Comparison of ENCODE assay signal across 10 mouse cellular contexts in the genomic region with DNA sequence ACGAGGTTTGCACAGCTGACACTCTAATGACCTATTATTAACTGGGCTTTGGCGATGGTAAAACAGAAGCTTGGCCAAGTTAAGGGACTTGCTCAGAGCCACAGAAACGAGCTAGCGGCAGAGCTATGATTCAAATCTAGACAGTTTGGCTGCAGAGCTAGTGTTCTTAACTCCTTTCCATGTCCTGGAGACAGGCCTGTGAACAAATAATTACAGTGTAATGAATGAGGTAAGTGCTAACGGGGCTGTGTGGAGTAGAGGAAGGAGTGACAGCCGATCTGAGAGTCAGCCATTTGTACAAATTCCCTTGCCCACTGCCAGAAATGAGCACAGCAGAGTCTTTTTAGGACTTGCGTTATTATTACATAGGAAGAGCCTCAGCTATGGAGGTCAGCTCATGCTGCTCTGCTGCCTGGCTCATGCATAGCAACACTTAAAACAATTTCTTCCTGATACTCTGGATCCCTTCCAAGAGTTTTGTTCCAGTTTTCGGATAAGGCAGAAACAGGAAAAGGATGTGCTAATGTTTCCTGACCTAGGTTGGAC. TPM values are rescaled to one million over a fixed set of nuclear protein-coding genes. Genes with fewer than 3 reads are reported as not detected.
DNase-seq lines count a peak whose midpoint lies in the region; ATAC-seq lines count a peak whose summit lies in the region.
"Had no signal": no experiment of that assay in that cellular context is flagged by ENCODE, and none has a peak within 500 bp of the region (broad histone marks: within the 10 kb centered on the region; RNA-seq: fewer than 3 reads in every experiment).

No protein-coding gene starts in this region.

- 0 out of 2 replicates have a peak overlapping the region, but pooled peaks have one; percentile 13 for H3K27ac ChIP-seq in neural tube, embryonic 13.5 days (replicated peaks)
- H3K27ac ChIP-seq in heart, embryonic 13.5 days (replicated peaks) = peak overlapping the region; percentile 77
- H3K27ac ChIP-seq in stomach, embryonic 15.5 days = peak overlapping the region; percentile 23
- no peak overlapping the region for H3K27ac ChIP-seq in neural tube, embryonic 15.5 days (replicated peaks)
- H3K27ac ChIP-seq: embryonic facial prominence, embryonic 13.5 days; neural tube, embryonic 12.5 days had no signal

- no peak overlapping the region for H3K4me2 ChIP-seq in neural tube, embryonic 13.5 days
- no peak overlapping the region for H3K4me2 ChIP-seq in heart, embryonic 13.5 days
- H3K4me2 ChIP-seq in stomach, embryonic 15.5 days = no peak overlapping the region
- no peak overlapping the region for H3K4me2 ChIP-seq in neural tube, embryonic 15.5 days
- H3K4me2 ChIP-seq: embryonic facial prominence, embryonic 13.5 days; neural tube, embryonic 12.5 days had no signal

- no peaks in the 10 kb centered on the region for H3K9me3 ChIP-seq in neural tube, embryonic 13.5 days
- no peaks in the 10 kb centered on the region for H3K9me3 ChIP-seq in heart, embryonic 13.5 days
- H3K9me3 ChIP-seq in stomach, embryonic 15.5 days = no peaks in the 10 kb centered on the region
- no peaks in the 10 kb centered on the region; the same call in 1 of the 2 replicates for H3K9me3 ChIP-seq in neural tube, embryonic 15.5 days (replicated peaks)
- H3K9me3 ChIP-seq: embryonic facial prominence, embryonic 13.5 days; neural tube, embryonic 12.5 days had no signal

- H3K9ac ChIP-seq in neural tube, embryonic 13.5 days = no peak overlapping the region
- no peak overlapping the region for H3K9ac ChIP-seq in heart, embryonic 13.5 days
- H3K9ac ChIP-seq in stomach, embryonic 15.5 days = no peak overlapping the region
- no peak overlapping the region for H3K9ac ChIP-seq in neural tube, embryonic 15.5 days (replicated peaks)
- H3K9ac ChIP-seq: embryonic facial prominence, embryonic 13.5 days; neural tube, embryonic 12.5 days had no signal

- no peak for ATAC-seq in neural tube, embryonic 13.5 days (ENCODE audit: low read depth)
- ATAC-seq in heart, embryonic 13.5 days (ENCODE audit: extremely low read depth, insufficient number of reproducible peaks, low FRiP score, low TSS enrichment) = no peak
- ATAC-seq in stomach, embryonic 15.5 days (ENCODE audit: insufficient read depth, low FRiP score, low read depth) = no peak
- ATAC-seq in neural tube, embryonic 15.5 days (ENCODE audit: low FRiP score) = no peak

- no peak for DNase-seq in neural tube, embryonic 10.5 days (ENCODE audit: extremely low spot score, low spot score)
- DNase-seq in kidney, postnatal 36 days = peak; percentile 10 to 68
- no peak for DNase-seq in thymus, postnatal 14 days
- DNase-seq in right cerebral cortex, postnatal 25 days = no peak

- H3K36me3 ChIP-seq in neural tube, embryonic 13.5 days = no peaks in the 10 kb centered on the region
- H3K36me3 ChIP-seq in heart, embryonic 13.5 days = no peaks in the 10 kb centered on the region
- no peaks in the 10 kb centered on the region for H3K36me3 ChIP-seq in stomach, embryonic 15.5 days
- no peaks in the 10 kb centered on the region for H3K36me3 ChIP-seq in neural tube, embryonic 15.5 days
- H3K36me3 ChIP-seq: embryonic facial prominence, embryonic 13.5 days; neural tube, embryonic 12.5 days had no signal

- 0 out of 2 replicates have a peak, but pooled peaks cover 5% of the 10 kb centered on the region for H3K4me1 ChIP-seq in neural tube, embryonic 13.5 days (replicated peaks)
- H3K4me1 ChIP-seq in heart, embryonic 13.5 days = peaks cover 15% of the 10 kb centered on the region
- 0 out of 2 replicates have a peak, but pooled peaks cover 5% of the 10 kb centered on the region for H3K4me1 ChIP-seq in stomach, embryonic 15.5 days
- no peaks in the 10 kb centered on the region for H3K4me1 ChIP-seq in neural tube, embryonic 15.5 days
- H3K4me1 ChIP-seq: embryonic facial prominence, embryonic 13.5 days; neural tube, embryonic 12.5 days had no signal

- H3K27me3 ChIP-seq in neural tube, embryonic 13.5 days = no peaks in the 10 kb centered on the region
- H3K27me3 ChIP-seq in heart, embryonic 13.5 days (replicated peaks) = no peaks in the 10 kb centered on the region
- H3K27me3 ChIP-seq in stomach, embryonic 15.5 days (replicated peaks) = no peaks in the 10 kb centered on the region
- H3K27me3 ChIP-seq in neural tube, embryonic 15.5 days (replicated peaks) = no peaks in the 10 kb centered on the region
- H3K27me3 ChIP-seq: embryonic facial prominence, embryonic 13.5 days; neural tube, embryonic 12.5 days had no signal

- WGBS in neural tube, embryonic 13.5 days = 66% methylated on average over 8 of the region's 8 CpGs
- WGBS in heart, embryonic 13.5 days = 37% methylated on average over 8 of the region's 8 CpGs
- 32% methylated on average over 8 of the region's 8 CpGs for WGBS in stomach, embryonic 15.5 days
- WGBS in neural tube, embryonic 15.5 days = 52% methylated on average over 8 of the region's 8 CpGs

- H3K4me3 ChIP-seq in neural tube, embryonic 13.5 days = no peak overlapping the region
- H3K4me3 ChIP-seq in heart, embryonic 13.5 days = no peak overlapping the region
- no peak overlapping the region for H3K4me3 ChIP-seq in stomach, embryonic 15.5 days (replicated peaks)
- H3K4me3 ChIP-seq in neural tube, embryonic 15.5 days (replicated peaks) = no peak overlapping the region
- H3K4me3 ChIP-seq: embryonic facial prominence, embryonic 13.5 days; neural tube, embryonic 12.5 days had no signal

RNA-seq across cellular contexts. Expression of a gene that starts 0.9 kb away (rescaled TPM):
- 0.18 and 0.24 TPM in 2 replicates for polyA plus RNA-seq in neural tube, embryonic 13.5 days (2015; fragmentation: Nextera tagmentation; extraction: Ambion mirVana)
- polyA plus RNA-seq in heart, embryonic 13.5 days (2015; fragmentation: Nextera tagmentation; extraction: Ambion mirVana) = 0.25 and 0.31 TPM in 2 replicates
- polyA plus RNA-seq in stomach, embryonic 15.5 days (2015; fragmentation: Nextera tagmentation; extraction: Ambion mirVana) = 0.18 and 0.27 TPM in 2 replicates
- polyA plus RNA-seq in neural tube, embryonic 15.5 days (2015; fragmentation: Nextera tagmentation; extraction: Ambion mirVana) = 0.18 and 1.2 TPM in 2 replicates

Comparison
In these comparisons a context has a peak if more than half of its experiments do, and no peak if none do; other contexts are left out.
1. DNase-seq: peak in kidney, postnatal 36 days (2 of 2); none in neural tube, embryonic 10.5 days (single experiment), thymus, postnatal 14 days (single experiment) and right cerebral cortex, postnatal 25 days (single experiment).